Mouse (Mus musculus) MEL (cell line): ENCODE data around the gene Gm10203.

ENCODE experiments used
- CTCF ChIP-seq, 3 experiments: IDR thresholded peaks in 2 of 3; conservative IDR thresholded peaks in 1 of 3; 2 replicates each; pipeline ENCODE4 v1.5.1; 2011 to 2012; ENCODE audit warnings: low read length in 3 of 3, low read depth in 2 of 3, mild to moderate bottlenecking in 2 of 3, improper control_type of control experiment in 1 of 3, inconsistent platforms in 1 of 3, mixed read lengths in 1 of 3, moderate library complexity in 1 of 3; ENCODE audit not compliant: control insufficient read depth in 1 of 3, insufficient read depth in 1 of 3, poor library complexity in 1 of 3, severe bottlenecking in 1 of 3
- EP300 ChIP-seq, 2 experiments: IDR thresholded peaks; 2 replicates each; pipeline ENCODE4 v1.6.1; 2011; ENCODE audit warnings: improper control_type of control experiment in 2 of 2, low read length in 2 of 2, low read depth in 1 of 2, mild to moderate bottlenecking in 1 of 2
- MAFK ChIP-seq: IDR thresholded peaks from 2 replicates; pipeline ENCODE4 v1.6.1; 2011; ENCODE audit warnings: low read depth, mild to moderate bottlenecking, low read length, improper control_type of control experiment, borderline replicate concordance
- MAX ChIP-seq: IDR thresholded peaks from 2 replicates; pipeline ENCODE4 v1.6.1; 2011; ENCODE audit warnings: low read length, improper control_type of control experiment
- POLR2A ChIP-seq, 2 experiments: IDR thresholded peaks; 2 replicates each; pipeline ENCODE4 v1.6.1; 2011 to 2012; ENCODE audit warnings: low read length in 2 of 2, mild to moderate bottlenecking in 2 of 2, control low read depth in 1 of 2, improper control_type of control experiment in 1 of 2, low read depth in 1 of 2, moderate library complexity in 1 of 2; ENCODE audit not compliant: control insufficient read depth in 1 of 2, insufficient read depth in 1 of 2, poor library complexity in 1 of 2
- TCF12 ChIP-seq: IDR thresholded peaks from 2 replicates; pipeline ENCODE4 v1.6.1; 2014; ENCODE audit warnings: low read depth, mild to moderate bottlenecking, inconsistent platforms, low read length, improper control_type of control experiment, moderate library complexity
- USF1 ChIP-seq: IDR thresholded peaks from 2 replicates; pipeline ENCODE4 v1.6.1; 2014; ENCODE audit warnings: low read depth, mild to moderate bottlenecking, inconsistent platforms, low read length, improper control_type of control experiment, moderate library complexity

GRCm38 (mm10) chr6:149103451-149103850 is 26.5 kb upstream of the Gm10203 start:
- TF ChIP-seq MAFK (no peak), POLR2A (IDR thresholded peaks at IDR 0.05; ENCODE audit: control insufficient read depth in 1 of 2, insufficient read depth in 1 of 2, low read depth in 1 of 2, low read length in 2 of 2, poor library complexity in 1 of 2) (no peak), CTCF (IDR thresholded peaks at IDR 0.05 in 2 of 3, conservative IDR thresholded peaks at IDR 0.05 in 1 of 3; ENCODE audit: control insufficient read depth in 1 of 3, insufficient read depth in 1 of 3, low read depth in 2 of 3, low read length in 3 of 3, poor library complexity in 1 of 3, severe bottlenecking in 1 of 3) (no peak), TCF12 (no peak), USF1 (no peak), MAX (no peak), EP300 (IDR thresholded peaks at IDR 0.05; ENCODE audit: low read depth in 1 of 2, low read length in 2 of 2) (no peak)
